Comparison of ENCODE assay signal across 9 mouse cellular contexts in genomic region chr1:63203950-63204659, GRCm38 (mm10). TPM values are rescaled to one million over a fixed set of nuclear protein-coding genes. Genes with fewer than 3 reads are reported as not detected.
DNase-seq lines count a peak whose midpoint lies in the region; ATAC-seq lines count a peak whose summit lies in the region.
"Had no signal": no experiment of that assay in that cellular context is flagged by ENCODE, and none has a peak within 500 bp of the region (broad histone marks: within the 10 kb centered on the region; RNA-seq: fewer than 3 reads in every experiment).

No protein-coding gene starts in this region.

- WGBS in heart, embryonic 13.5 days: 25% methylated on average over 7 of the region's 7 CpGs
- 7% methylated on average over 7 of the region's 7 CpGs for WGBS in forebrain, embryonic 13.5 days
- 3% methylated on average over 7 of the region's 7 CpGs for WGBS in neural tube, embryonic 15.5 days

- no peak overlapping the region for H3K4me3 ChIP-seq in heart, embryonic 13.5 days
- H3K4me3 ChIP-seq in forebrain, embryonic 13.5 days: no peak overlapping the region
- H3K4me3 ChIP-seq in neural tube, embryonic 15.5 days (replicated peaks): no peak overlapping the region

- peak overlapping the region; percentile 17; the same call in 1 of the 2 replicates for H3K27ac ChIP-seq in heart, embryonic 13.5 days (replicated peaks)
- peak overlapping the region; percentile 80 for H3K27ac ChIP-seq in forebrain, embryonic 13.5 days
- peak overlapping the region; percentile 76 for H3K27ac ChIP-seq in neural tube, embryonic 15.5 days (replicated peaks)

- intact Hi-C loops in left cerebral cortex, postnatal 25 days (cut with DNase I): no loop called here

- H3K36me3 ChIP-seq in heart, embryonic 13.5 days: no peaks in the 10 kb centered on the region
- no peaks in the 10 kb centered on the region for H3K36me3 ChIP-seq in forebrain, embryonic 13.5 days (ENCODE audit: poor library complexity, severe bottlenecking)
- no peaks in the 10 kb centered on the region for H3K36me3 ChIP-seq in neural tube, embryonic 15.5 days
- H3K36me3 ChIP-seq: G1E had no signal

- peaks cover 9% of the 10 kb centered on the region for H3K4me1 ChIP-seq in heart, embryonic 13.5 days
- H3K4me1 ChIP-seq in forebrain, embryonic 13.5 days: peaks cover 24% of the 10 kb centered on the region
- H3K4me1 ChIP-seq in neural tube, embryonic 15.5 days: peaks cover 13% of the 10 kb centered on the region

- ATAC-seq in heart, embryonic 13.5 days (ENCODE audit: extremely low read depth, insufficient number of reproducible peaks, low FRiP score, low TSS enrichment): no peak
- peak; percentile 86 for ATAC-seq in forebrain, embryonic 13.5 days
- ATAC-seq in neural tube, embryonic 15.5 days (ENCODE audit: low FRiP score): peak; percentile 93

- no peak overlapping the region for H3K4me2 ChIP-seq in heart, embryonic 13.5 days
- H3K4me2 ChIP-seq in forebrain, embryonic 13.5 days: peak overlapping the region; percentile 14
- no peak overlapping the region for H3K4me2 ChIP-seq in neural tube, embryonic 15.5 days

- peaks cover 6% of the 10 kb centered on the region; the same call in 1 of the 2 replicates for H3K9me3 ChIP-seq in heart, embryonic 13.5 days
- peaks cover 9% of the 10 kb centered on the region for H3K9me3 ChIP-seq in forebrain, embryonic 13.5 days (replicated peaks)
- H3K9me3 ChIP-seq in neural tube, embryonic 15.5 days (replicated peaks): no peaks in the 10 kb centered on the region
- H3K9me3 ChIP-seq: G1E had no signal

- no peaks in the 10 kb centered on the region for H3K27me3 ChIP-seq in heart, embryonic 13.5 days (replicated peaks)
- no peaks in the 10 kb centered on the region for H3K27me3 ChIP-seq in forebrain, embryonic 13.5 days
- H3K27me3 ChIP-seq in neural tube, embryonic 15.5 days (replicated peaks): no peaks in the 10 kb centered on the region

- no peak for DNase-seq in heart, adult 18-20 months
- DNase-seq in MN1 (ENCODE audit: low spot score): peak; percentile 69
- peak; percentile 45 to 72 for DNase-seq in left cerebral cortex, postnatal 25 days (ENCODE audit: low spot score in 2 of 2)
- no peak for DNase-seq in c-Kit-positive CD71-positive TER-119-positive erythroid progenitor cells, embryonic 14.5 days (ENCODE audit: low spot score)
- DNase-seq in spleen, adult 18-20 months: no peak

- H3K9ac ChIP-seq in heart, embryonic 13.5 days: no peak overlapping the region
- no peak overlapping the region for H3K9ac ChIP-seq in forebrain, embryonic 13.5 days
- H3K9ac ChIP-seq in neural tube, embryonic 15.5 days (replicated peaks): no peak overlapping the region

RNA-seq across cellular contexts. Expression of gene Gpr1, which starts 10.2 kb away (rescaled TPM):
- polyA plus RNA-seq in heart, embryonic 13.5 days (2015; fragmentation: Nextera tagmentation; extraction: Ambion mirVana): 0.22 and 0.27 TPM in 2 replicates
- under 1 TPM; 0.17 to 0.51 TPM for total RNA-seq in heart, adult 18-20 months (2021)
- 0.14 and 0.48 TPM in 2 replicates for polyA plus RNA-seq in forebrain, embryonic 13.5 days (2015; fragmentation: Nextera tagmentation; extraction: Ambion mirVana)
- total RNA-seq in left cerebral cortex, postnatal 25 days (2021): under 1 TPM; 0.32 to 0.78 TPM
- polyA plus RNA-seq in neural tube, embryonic 15.5 days (2015; fragmentation: Nextera tagmentation; extraction: Ambion mirVana): 0.54 and 0.78 TPM in 2 replicates

RNA-seq across cellular contexts. Expression of gene Ndufs1, which starts 27.5 kb away (rescaled TPM):
- 299 and 320 TPM in 2 replicates for polyA plus RNA-seq in heart, embryonic 13.5 days (2015; fragmentation: Nextera tagmentation; extraction: Ambion mirVana)
- total RNA-seq in heart, adult 18-20 months (2021): 100 to 1,000 TPM; 828 to 862 TPM
- 119 and 129 TPM in 2 replicates for polyA plus RNA-seq in forebrain, embryonic 13.5 days (2015; fragmentation: Nextera tagmentation; extraction: Ambion mirVana)
- total RNA-seq in left cerebral cortex, postnatal 25 days (2021): 100 to 1,000 TPM; 150 to 152 TPM
- polyA plus RNA-seq in neural tube, embryonic 15.5 days (2015; fragmentation: Nextera tagmentation; extraction: Ambion mirVana): 160 and 161 TPM in 2 replicates

RNA-seq across cellular contexts. Expression of gene Eef1b2, which starts 27.5 kb away (rescaled TPM):
- polyA plus RNA-seq in heart, embryonic 13.5 days (2015; fragmentation: Nextera tagmentation; extraction: Ambion mirVana): 338 and 379 TPM in 2 replicates
- 100 to 1,000 TPM; 473 to 499 TPM for total RNA-seq in heart, adult 18-20 months (2021)
- 499 and 537 TPM in 2 replicates for polyA plus RNA-seq in forebrain, embryonic 13.5 days (2015; fragmentation: Nextera tagmentation; extraction: Ambion mirVana)
- 100 to 1,000 TPM; 333 TPM for total RNA-seq in left cerebral cortex, postnatal 25 days (2021)
- 484 and 500 TPM in 2 replicates for polyA plus RNA-seq in neural tube, embryonic 15.5 days (2015; fragmentation: Nextera tagmentation; extraction: Ambion mirVana)

Comparison
In these comparisons a context has a peak if more than half of its experiments do, and no peak if none do; other contexts are left out.
1. H3K27ac ChIP-seq: peak in every context shown above with its lines; median percentile 80 in forebrain, embryonic 13.5 days; 76 in neural tube, embryonic 15.5 days; 17 in heart, embryonic 13.5 days.
2. DNase-seq: peak in MN1 (single experiment) and left cerebral cortex, postnatal 25 days (2 of 2); none in heart, adult 18-20 months (0 of 2), c-Kit-positive CD71-positive TER-119-positive erythroid progenitor cells, embryonic 14.5 days (single experiment) and spleen, adult 18-20 months (0 of 2).